Mouse (Mus musculus) adipocyte (in vitro differentiated cells): ENCODE data around the gene Trit1.

Experiments
- DNase-seq: peaks from one replicate; pipeline ENCODE4 v3.0.0-alpha.2; 2016; ENCODE audit warnings: low spot score

Trit1 gene

DNA sequence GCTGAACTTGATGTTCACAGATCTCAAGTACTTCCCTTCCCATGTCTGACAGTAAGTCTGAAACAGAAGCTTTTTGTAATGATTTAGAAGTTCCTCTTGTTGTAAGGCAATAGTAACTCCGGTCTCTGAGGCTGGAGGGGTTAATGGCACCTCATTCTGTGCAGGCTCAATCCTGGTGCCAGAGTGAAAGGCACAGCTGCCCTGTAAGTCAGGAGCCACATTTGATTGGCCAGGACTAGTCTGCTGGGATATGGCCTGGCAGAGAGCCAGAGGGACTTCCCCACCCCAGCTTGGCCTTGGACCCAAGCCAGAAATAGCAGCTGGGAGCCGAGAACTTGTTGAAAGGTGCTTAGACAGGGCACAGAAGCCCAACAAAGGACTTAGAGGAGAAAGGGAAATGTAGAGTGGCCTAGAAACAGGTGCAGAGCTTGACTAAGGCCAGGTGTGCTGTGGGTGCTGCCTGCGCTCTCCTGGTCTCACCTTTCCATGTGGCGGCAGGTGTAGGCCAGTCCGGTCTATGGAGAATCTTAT lies 34.3 kb downstream of the Trit1 start:
- DNase-seq = peak; percentile 95

DNA sequence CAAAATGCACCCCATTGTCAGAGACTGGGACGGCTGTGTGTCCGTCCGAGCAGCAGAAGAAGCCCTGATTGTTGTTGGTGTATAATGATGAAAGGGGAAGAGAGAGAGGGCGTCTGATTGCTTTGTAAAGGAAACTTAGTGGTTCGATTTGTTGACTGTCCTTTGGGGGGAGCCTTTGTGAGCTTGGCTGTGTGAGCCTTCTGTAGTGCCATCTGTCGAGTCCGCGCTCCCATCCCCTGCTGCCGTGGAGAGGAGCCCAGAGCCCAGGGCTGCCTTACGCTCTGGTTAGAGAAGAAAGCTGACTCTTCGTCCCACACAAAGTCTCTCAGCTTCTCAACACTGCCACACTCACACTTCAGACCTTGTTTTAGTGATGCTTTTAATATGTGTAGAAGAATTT lies 36.8 kb downstream of the Trit1 start:
- no peak for DNase-seq

DNA sequence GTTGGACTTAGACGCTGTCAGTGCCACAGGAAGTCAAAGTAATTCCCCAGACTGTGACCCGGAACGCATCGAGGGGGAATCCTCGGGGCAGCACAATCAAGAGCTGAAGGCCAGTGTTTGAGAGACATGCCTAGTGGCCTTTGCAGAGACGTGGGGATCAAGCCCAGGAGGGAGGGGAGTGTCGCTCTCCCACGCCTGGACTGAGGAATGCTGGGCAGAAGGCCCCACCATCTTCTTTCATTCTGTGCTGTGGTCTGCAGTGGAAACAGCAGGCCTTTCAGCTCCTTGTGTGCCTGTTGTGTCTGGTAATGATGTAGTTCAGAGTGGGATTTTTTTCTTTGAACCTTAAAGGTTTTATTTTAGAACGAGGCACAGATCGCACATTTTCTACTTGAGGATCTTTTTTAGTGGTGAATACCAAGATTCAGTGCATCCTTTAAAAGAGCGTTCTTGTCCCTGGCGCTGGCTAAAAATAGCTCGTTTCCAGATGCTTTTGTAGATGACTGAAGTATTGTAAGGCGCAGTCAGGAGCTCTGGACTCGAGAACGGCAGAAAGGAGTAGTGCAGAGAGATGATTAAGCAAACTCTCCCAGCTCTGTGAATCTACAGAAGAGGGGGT lies 37.9 kb downstream of the Trit1 start:
- DNase-seq = no peak

DNA sequence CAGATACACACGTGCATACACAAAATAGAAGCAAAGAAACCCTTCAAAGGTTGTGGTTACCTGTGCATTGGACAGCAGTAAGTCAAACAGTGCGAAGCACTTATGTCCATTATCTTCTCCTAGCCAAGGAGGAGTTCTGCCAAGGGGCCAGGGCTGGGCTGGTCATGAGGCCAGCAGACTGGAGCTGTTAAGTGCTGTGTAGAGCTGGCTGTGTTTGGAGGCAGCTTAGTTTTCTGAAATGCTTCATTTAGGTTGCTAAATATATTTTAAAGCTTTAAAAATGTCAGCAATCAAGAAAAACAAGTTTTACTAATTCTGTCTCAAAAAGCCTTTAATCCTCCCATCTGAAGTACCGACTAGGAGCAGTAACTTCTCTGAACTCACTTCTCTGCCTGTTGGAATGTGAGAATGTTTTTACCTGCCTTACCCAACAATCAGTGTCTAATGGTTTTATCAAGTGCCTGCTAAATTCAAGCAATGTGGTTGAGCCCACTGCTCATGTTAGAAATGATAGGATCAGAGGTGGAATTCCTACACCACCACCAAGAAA lies 40.2 kb downstream of the Trit1 start:
- peak; percentile 43 for DNase-seq

DNA sequence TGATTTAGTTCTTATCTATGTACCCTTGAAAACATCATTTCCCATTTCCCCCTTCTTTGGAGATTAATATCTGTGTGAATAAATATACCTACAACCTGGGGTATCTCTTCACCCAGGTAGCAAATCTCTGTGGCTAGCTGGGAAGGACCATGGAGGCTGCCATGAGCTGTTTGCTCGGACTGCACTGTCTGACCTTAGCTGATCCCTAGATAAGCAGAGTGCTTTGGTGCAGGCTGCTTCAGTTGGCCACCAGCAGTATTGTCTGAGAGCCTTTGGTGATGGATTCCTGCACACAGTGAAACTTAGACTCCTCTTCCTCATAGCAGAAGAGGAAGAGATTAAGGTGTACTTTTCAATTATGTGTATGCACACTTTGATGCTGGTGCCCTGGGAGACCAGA lies 41.6 kb downstream of the Trit1 start:
- no peak for DNase-seq

DNA sequence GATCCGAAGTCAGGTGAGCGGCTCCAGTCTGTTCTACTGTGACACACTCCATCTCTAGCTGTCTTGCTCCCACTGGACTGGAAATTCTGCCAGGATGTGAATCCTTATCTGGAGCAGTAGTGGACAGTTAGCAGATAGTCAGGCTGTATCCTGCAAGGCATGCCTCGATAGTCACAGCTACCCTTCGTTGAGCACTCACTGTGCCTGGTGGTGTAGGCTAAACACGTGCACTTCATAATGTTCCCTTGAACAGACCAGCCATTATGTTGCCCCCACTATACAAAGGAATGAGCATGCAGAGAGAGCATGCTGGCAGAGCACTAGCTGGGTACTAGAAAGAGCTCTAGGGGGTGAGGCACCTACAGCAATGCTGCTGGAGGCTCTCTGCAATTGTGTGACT lies 45.3 kb downstream of the Trit1 start:
- no peak for DNase-seq

DNA sequence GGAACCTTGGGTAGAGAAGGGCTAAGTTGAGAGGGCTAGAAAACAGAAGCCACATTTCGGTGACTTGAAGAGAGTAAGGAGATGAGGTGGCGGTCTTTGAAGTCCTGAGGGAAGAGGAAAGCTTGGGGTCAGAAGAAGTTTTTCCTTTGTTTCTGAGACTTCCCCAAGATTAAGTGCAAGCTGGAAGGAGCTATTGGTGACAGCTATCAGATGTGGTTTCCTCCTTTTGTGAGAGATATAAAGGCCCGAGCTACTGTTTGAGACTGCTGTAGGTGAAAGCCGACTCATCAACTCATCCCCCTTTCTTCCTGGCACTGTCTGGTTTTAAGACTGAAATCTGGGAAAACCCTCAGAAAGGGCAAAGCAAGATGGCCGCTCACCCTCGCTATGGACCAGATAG lies 52.2 kb downstream of the Trit1 start:
- no peak for DNase-seq

DNA sequence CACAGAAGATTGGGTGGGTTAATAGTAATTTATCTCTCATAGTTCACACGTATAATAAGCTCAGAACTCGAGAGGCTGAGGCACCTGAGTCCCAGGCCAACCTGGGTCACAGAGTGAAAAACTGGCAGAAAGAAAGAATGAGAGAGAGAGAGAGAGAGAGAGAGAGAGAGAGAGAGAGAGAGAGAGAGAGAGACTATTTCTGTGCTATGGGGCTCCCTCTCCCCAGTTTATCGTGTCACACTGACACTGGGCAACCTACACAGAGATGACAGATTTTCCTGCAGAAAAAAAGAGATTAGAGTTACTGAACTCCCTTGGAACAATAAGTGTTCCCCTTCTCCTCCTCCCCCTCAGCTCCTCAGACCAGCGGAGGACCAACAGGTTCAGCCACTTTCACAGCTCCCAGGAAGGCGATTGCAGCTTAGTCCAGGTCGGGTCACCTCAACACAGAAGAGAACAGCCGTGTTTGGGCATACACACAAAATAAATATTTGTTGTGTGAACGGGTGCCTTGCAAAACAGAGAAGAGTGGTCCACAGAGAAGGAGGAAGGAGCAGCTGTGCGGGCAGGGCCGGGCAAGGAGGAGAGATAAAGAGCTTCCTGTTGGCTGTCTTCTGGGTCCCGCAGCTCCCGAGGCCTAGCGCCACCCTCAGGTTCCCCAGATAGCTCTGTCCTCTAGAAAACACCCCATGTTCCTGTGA lies 55.0 kb downstream of the Trit1 start:
- no peak for DNase-seq

DNA sequence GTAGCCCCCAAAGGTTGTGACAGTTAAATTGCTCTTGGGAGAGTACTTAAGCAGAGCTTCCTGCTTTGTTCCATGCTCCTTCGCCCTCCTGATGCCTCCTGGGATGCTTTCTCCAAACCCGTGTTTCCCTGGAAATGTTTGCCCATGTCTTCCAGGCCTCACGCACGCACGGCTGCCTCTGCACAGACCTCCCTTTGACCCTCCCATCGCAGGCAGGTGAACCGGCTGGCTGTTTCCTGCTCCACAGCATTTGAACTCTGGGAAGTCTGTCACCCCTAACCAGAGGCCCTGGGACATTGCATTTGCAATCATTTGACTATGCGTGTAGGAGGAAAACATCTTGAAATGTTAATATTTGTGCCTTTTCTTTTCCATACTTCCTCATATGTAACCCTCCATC lies 60.5 kb downstream of the Trit1 start:
- no peak for DNase-seq

DNA sequence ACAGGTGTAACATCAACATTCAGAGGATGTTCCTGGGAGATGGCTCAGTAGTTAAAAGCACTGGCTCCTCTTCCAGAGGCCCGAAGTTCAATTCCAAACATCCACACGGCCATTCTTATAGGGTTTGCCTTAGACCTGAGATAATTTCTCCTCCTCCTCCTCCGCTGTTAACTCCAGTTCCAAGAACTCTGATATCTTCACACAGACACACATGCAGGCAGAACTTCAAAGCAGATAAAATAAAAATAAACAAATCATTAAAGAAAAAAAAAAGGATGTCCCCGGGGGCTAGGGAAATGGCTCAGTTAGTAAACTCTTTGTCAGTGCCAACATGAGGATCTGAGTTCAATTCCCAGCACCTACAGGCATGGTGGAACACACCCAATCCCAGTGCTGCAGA lies 61.8 kb downstream of the Trit1 start:
- DNase-seq = no peak

DNA sequence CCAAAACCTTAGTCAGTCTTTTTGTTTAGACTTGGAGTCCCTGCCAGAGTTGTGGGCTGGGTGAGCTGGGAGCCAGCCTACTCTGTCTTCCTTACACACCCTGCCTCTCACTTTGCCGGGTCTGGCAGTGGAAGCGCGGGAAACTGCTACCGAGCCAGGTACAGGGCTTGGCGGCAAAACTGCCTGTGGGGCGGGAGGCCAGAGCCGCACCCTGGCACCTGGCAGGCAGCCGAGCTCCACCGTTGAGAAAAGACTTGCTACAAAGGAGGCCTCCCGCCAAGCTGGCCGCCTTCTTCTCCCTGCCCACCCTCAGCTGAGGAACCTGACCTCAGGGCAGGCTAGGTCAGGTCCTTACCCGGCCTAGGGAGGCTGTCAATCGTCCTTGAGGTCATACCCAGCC lies 64.4 kb downstream of the Trit1 start:
- DNase-seq = no peak

DNA sequence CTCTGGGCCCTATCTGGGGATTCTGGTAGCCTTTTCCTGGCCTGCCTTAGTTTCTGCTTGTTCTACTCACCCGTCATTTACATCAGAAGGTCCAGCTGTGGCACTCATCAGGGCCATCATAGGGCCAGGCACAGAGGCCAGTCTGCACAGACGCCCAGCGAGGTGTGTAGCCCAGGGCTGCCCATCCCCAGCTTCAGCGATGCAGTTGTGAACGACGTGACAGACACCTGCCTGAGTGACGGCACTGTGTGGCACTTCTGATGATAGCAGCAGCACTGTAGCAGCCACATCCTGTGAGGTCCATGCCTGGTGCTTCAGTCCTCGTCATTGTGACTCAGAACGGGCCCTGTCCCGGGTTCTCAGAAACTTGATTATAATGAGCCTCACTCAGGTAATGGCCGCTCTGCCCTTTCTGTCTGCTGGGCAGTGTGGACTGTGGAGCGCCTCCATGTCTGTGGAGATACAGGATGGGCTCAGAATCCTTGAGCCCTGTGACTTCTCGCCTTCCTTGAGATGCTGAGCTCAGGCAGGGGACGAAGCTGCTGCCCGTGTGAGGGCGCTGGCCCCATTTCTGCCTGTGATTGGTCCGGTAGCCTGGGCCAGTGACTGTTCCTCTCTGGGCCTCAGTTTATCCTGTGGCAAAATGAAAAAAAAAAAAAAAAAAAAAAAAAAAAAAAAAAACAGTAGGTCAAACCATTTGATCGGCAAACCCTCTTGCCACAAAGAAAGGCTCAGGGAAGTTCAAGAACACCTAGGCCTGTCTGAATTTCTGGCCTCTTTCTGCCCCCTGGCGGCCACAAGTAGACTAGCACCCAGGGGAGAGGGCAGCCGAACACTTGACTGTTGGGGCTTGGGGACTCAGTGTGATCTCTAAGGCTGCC lies 66.1 kb downstream of the Trit1 start:
- peak; percentile 65 for DNase-seq

DNA sequence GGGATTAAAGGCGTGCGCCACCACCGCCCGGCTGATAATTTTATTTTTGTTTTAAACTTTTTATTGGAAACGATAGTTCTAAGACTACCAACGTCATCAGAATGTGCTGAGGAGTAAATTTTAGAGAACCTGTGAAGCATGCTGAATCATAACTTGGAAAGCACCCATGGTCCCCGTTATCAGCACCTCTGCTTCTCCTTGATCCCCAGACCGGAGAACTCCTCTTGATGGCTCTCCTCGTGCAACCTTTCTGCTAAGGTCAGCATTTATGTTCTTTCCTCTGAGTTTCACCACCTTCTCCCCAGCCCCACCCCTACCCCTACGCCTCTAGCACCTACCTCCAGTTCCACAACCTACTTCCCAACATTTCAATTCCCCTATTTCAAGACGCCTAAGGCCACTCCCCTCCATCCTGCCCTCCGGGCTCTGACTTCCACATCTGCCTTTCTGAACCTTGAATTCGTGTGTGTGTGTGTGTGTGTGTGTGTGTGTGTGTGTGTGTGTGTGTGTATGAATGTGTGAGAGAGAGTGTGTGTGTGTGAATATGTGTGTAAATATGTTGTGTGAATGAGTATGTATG lies 67.0 kb downstream of the Trit1 start:
- DNase-seq = no peak

DNA sequence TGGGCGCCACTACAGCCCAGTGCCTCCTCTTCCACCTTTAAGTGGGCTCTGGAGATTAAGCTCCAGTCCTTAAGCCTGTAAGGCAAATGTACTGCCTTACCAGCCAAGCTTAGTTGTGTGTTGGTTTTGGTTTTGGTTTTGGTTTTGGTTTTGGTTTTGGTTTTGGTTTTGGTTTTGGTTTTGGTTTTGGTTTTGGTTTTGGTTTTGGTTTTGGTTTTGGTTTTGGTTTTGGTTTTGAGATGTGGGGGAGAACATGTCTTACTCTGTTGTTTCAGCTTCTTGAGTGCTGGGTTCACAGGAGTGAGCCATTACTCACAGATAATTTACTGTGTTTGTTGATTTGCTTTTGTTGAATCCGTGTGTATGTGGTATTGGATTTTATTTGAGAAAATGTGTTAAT lies 68.9 kb downstream of the Trit1 start:
- no peak for DNase-seq

DNA sequence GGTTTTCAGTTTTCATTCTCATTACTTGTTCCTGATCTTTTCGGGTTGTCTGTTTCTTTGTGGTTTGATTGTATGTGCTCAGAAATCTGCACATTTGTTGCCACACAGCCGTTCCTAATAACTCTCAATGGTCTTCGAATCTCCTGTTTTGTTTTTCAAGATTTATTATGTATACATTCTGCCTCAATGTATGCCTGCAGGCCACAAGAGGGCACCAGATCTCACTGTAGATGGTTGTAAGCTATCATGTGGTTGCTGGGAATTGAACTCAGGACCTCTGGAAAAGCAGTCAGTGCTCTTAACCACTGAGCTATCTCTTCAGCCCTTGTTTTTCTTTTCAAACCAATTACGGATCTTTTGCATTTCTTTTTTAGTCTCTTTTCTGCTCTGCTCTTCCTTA lies 70.0 kb downstream of the Trit1 start:
- no peak for DNase-seq

DNA sequence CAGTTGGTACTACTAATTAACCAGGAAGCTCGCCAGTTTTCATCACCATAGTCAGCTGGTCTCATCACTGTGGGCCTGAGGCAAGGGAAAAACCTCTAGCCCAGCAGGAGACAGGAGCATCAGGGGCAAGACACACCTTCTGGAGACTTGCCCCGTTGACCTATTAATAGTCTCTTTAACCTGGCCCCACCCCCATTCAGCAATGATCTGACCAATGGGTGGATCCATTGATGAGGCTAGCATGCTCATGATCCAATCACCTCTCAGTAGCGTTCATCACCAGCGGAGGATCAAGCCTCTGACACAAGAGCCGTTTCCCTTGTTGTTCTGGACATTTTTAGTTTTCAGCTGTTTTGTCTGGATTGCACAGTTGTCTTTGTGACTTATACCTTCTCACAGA lies 76.2 kb downstream of the Trit1 start:
- no peak for DNase-seq

DNA sequence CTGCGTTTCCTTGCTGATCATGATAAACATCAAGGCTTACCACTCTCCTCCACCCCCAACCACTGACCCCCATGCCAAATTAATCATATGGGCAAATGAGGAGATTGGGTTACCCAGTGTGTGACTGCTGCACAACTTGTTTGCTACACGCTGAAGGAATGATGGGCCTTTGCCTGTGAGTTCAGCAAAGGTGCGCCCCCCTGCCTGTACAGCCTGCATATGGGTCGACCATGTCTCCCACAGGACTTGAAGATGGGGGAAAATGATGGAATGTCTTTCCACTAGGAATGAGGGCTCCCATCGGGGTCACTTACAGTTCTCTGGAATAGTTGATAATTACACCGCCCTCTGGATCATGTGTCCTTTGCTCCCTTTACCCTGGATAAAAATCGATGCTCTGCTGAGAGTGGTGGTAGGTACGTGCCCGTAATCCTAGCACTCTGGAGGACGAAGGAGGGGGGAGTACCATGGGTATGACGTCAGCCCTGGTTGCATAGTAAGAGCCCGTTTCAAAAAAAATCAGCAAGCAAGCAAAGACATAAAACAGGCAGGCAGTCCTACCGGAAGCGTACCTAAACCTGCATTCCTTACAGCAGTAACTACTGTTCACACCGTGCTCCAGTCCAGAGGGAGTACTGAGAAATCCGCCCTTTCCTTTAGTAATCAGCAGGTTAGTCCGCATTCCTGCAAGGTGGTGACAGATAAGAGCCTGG lies 76.8 kb downstream of the Trit1 start:
- DNase-seq = no peak

DNA sequence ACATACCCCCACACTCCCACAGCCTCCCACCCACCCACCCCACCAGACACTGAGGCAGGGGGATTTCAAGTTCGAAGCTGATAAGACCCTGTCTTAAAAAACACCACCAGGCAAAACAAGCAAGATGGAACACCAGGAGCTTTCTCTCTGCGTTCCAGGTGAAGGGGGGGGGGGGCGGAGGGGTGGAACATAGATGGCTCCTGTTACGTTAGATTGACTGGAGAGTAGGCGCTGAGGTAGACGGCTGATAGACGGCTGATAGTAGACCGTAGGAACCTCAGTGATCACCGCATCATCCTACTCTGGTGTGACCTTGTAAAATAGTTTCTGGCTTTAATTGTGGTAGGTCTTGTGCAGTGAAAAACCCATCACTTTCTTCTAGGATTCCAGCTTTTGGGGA lies 77.5 kb downstream of the Trit1 start:
- no peak for DNase-seq
